Mouse (Mus musculus) stomach, embryonic 14.5 days (tissue): ENCODE measurements around the gene Hrg. TPM values are rescaled to one million over a fixed set of nuclear protein-coding genes. Genes with fewer than 3 reads are reported as not detected.

Experiments used
- ATAC-seq: fragments of 200-750 bp; cut with Nextera tagmentation; 2 replicates; pipeline ENCODE4 v1.8.0; 2017; ENCODE audit warnings: low read depth, moderate TSS enrichment; ENCODE audit not compliant: insufficient number of reproducible peaks, insufficient read depth, low FRiP score
- H3K27ac ChIP-seq: fragments of 300-500 bp; sonication (generic); 2 replicates; pipeline ENCODE4 v1.5.1; 2014; ENCODE audit warnings: mild to moderate bottlenecking, low read length, moderate library complexity, mixed read lengths
- H3K27me3 ChIP-seq: fragments of 300-500 bp; sonication (generic); 2 replicates; pipeline ENCODE4 v1.6.1; 2014; ENCODE audit warnings: low read length, control low read depth, mixed read lengths; ENCODE audit not compliant: control insufficient read depth, insufficient read depth
- H3K36me3 ChIP-seq: fragments of 300-500 bp; sonication (generic); 2 replicates; pipeline ENCODE4 v1.6.1; 2014; ENCODE audit warnings: mild to moderate bottlenecking, control low read depth, low read length, moderate library complexity, mixed read lengths; ENCODE audit not compliant: control insufficient read depth, insufficient read depth
- H3K4me1 ChIP-seq: fragments of 300-500 bp; sonication (generic); 2 replicates; pipeline ENCODE4 v1.6.1; 2014; ENCODE audit warnings: low read length, control low read depth, mixed read lengths; ENCODE audit not compliant: control insufficient read depth, insufficient read depth
- H3K4me2 ChIP-seq: fragments of 300-500 bp; sonication (generic); replicated peaks from 2 replicates; pipeline ENCODE4 v1.6.1; 2014; ENCODE audit warnings: low read depth, low read length, control low read depth
- H3K4me3 ChIP-seq: fragments of 300-500 bp; sonication (generic); 2 replicates; pipeline ENCODE4 v1.5.1; 2014; ENCODE audit warnings: low read depth, low read length, control low read depth
- H3K9ac ChIP-seq: fragments of 300-500 bp; sonication (generic); replicated peaks from 2 replicates; pipeline ENCODE4 v1.6.1; 2014; ENCODE audit warnings: low read depth, mild to moderate bottlenecking, control low read depth, low read length, moderate library complexity, mixed read lengths
- H3K9me3 ChIP-seq: fragments of 300-500 bp; sonication (generic); 2 replicates; pipeline ENCODE4 v1.6.1; 2016; ENCODE audit warnings: low read depth, low read length, control low read depth; ENCODE audit not compliant: control insufficient read depth
- WGBS: fragments of 180-500 bp; shearing (Covaris S2); extraction: QIAGEN DNeasy Blood & Tissue Kit; methylation state at CpG from one replicate; pipeline ENCODE4 v1.1.7; 2014; 5-methylcytosine and 5-hydroxymethylcytosine counted together
- polyA plus RNA-seq: library from polyadenylated mRNA; unstranded; fragments of >200 nt; fragmentation: Nextera tagmentation; extraction: Ambion mirVana; gene quantifications from 2 replicates; pipeline ENCODE4 v1.2.1, GENCODE M21; 2014

Hrg gene
- polyA plus RNA-seq, result not detected in 2 replicates

GRCm38 (mm10) chr16:22950840-22951395, at the start of gene Hrg:
TSS of gene Hrg (plus strand) at chr16:22951072.
- Histone ChIP-seq H3K36me3 (no peaks in the 10 kb centered on the region), H3K9me3 (no peaks in the 10 kb centered on the region), H3K4me1 (no peaks in the 10 kb centered on the region), H3K4me2 (no peak within 1 kb of the TSS), H3K27me3 (no peaks in the 10 kb centered on the region), H3K4me3 (no peak within 1 kb of the TSS), H3K27ac (no peak within 1 kb of the TSS), H3K9ac (no peak within 1 kb of the TSS)
- no peak for ATAC-seq
- 90% methylated on average over 6 of the region's 6 CpGs for WGBS

- WGBS, result 51% methylated on average over 3 of the region's 3 CpGs
Observed at GRCm38 (mm10) chr16:22901326-22901725, 49.5 kb upstream of the Hrg start.

GRCm38 (mm10) chr16:22909290-22909689, 41.6 kb upstream of the Hrg start:
- Histone ChIP-seq H3K36me3 (no peaks in the 10 kb centered on the region), H3K4me3 (no peak overlapping the region), H3K4me2 (no peak overlapping the region), H3K9me3 (no peaks in the 10 kb centered on the region), H3K27ac (no peak overlapping the region), H3K4me1 (no peaks in the 10 kb centered on the region), H3K9ac (no peak overlapping the region), H3K27me3 (no peaks in the 10 kb centered on the region)
- WGBS, result 89% methylated on average over 6 of the region's 6 CpGs
- ATAC-seq, result no peak

More at GRCm38 (mm10) chr16:22901326-22901725, 49.5 kb upstream of the Hrg start:
- Histone ChIP-seq H3K27ac (no peak overlapping the region), H3K4me1 (no peaks in the 10 kb centered on the region), H3K4me3 (no peak overlapping the region), H3K36me3 (no peaks in the 10 kb centered on the region), H3K9me3 (no peaks in the 10 kb centered on the region), H3K4me2 (no peak overlapping the region), H3K27me3 (no peaks in the 10 kb centered on the region), H3K9ac (no peak overlapping the region)
- ATAC-seq, result no peak

- Histone ChIP-seq H3K9ac (no peak overlapping the region), H3K27me3 (no peaks in the 10 kb centered on the region), H3K4me2 (no peak overlapping the region), H3K4me1 (no peaks in the 10 kb centered on the region), H3K4me3 (no peak overlapping the region), H3K27ac (no peak overlapping the region), H3K36me3 (no peaks in the 10 kb centered on the region), H3K9me3 (no peaks in the 10 kb centered on the region)
- WGBS, result 79% methylated on average over 3 of the region's 3 CpGs
- ATAC-seq, result no peak
Observed at GRCm38 (mm10) chr16:22911986-22912385, 38.9 kb upstream of the Hrg start.

- Histone ChIP-seq H3K4me2 (no peak overlapping the region), H3K9me3 (no peaks in the 10 kb centered on the region), H3K27ac (no peak overlapping the region), H3K4me1 (no peaks in the 10 kb centered on the region), H3K27me3 (no peaks in the 10 kb centered on the region), H3K36me3 (no peaks in the 10 kb centered on the region), H3K4me3 (no peak overlapping the region), H3K9ac (no peak overlapping the region)
- ATAC-seq, result no peak
- WGBS, result 65% methylated on average over 6 of the region's 6 CpGs
Observed at GRCm38 (mm10) chr16:22912886-22913285, 38.0 kb upstream of the Hrg start.

GRCm38 (mm10) chr16:22914276-22914675, 36.6 kb upstream of the Hrg start:
- Histone ChIP-seq H3K27me3 (no peaks in the 10 kb centered on the region), H3K9ac (no peak overlapping the region), H3K27ac (no peak overlapping the region), H3K4me1 (no peaks in the 10 kb centered on the region), H3K4me3 (no peak overlapping the region), H3K36me3 (no peaks in the 10 kb centered on the region), H3K9me3 (no peaks in the 10 kb centered on the region), H3K4me2 (no peak overlapping the region)
- ATAC-seq, result no peak

GRCm38 (mm10) chr16:22918034-22918433, 32.8 kb upstream of the Hrg start, which contains the start of gene Fetub:
TSS of gene Fetub (plus strand) at chr16:22918334.
- Histone ChIP-seq H3K9ac (no peak within 1 kb of the TSS), H3K9me3 (no peaks in the 10 kb centered on the region), H3K36me3 (no peaks in the 10 kb centered on the region), H3K27me3 (no peaks in the 10 kb centered on the region), H3K4me2 (no peak within 1 kb of the TSS), H3K4me1 (no peaks in the 10 kb centered on the region), H3K4me3 (no peak within 1 kb of the TSS), H3K27ac (no peak within 1 kb of the TSS)
- WGBS, result 88% methylated on average over 5 of the region's 5 CpGs
- no peak for ATAC-seq

- Histone ChIP-seq H3K27ac (no peak overlapping the region), H3K4me1 (no peaks in the 10 kb centered on the region), H3K4me3 (no peak overlapping the region), H3K4me2 (no peak overlapping the region), H3K27me3 (no peaks in the 10 kb centered on the region), H3K9ac (no peak overlapping the region), H3K9me3 (no peaks in the 10 kb centered on the region), H3K36me3 (no peaks in the 10 kb centered on the region)
- ATAC-seq, result no peak
- WGBS, result 74% methylated on average over 15 of the region's 15 CpGs
Observed at GRCm38 (mm10) chr16:22918664-22919312, 32.1 kb upstream of the Hrg start.
